Mouse (Mus musculus): ENCODE measurements around the gene Pfn3. TPM values are rescaled to one million over a fixed set of nuclear protein-coding genes. Genes with fewer than 3 reads are reported as not detected.

Gene Pfn3
- polyA plus RNA-seq, 1 experiment from 2014 or later, result not detected

DNA sequence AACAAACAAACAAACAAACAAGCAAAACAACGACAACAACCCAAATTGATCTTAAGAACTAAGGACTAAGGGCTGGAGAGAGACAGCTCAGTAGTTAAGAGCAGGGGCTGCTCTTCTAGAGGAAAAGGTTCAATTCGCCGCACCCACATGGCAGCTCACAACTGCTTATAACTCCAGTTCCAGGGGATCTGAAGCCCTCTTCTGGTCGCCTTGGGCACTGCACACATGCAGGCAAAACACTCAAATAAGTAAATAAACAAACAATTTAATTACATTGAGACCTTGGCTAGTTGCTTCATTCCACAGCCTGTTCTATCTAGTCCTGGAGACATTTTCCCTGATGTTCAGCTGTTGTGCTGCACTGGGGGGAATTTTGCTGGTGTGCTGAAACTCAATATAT is 22.1 kb downstream of the Pfn3 start:
- Histone ChIP-seq H3K9me3 (ENCODE audit: control insufficient read depth, low read depth, low read length) (no peaks in the 10 kb centered on the region), H3K9ac (replicated peaks; ENCODE audit: low read depth, low read length) (no peak overlapping the region), H3K4me3 (ENCODE audit: low read depth, low read length) (no peak overlapping the region), H3K36me3 (ENCODE audit: control insufficient read depth, insufficient read depth, low read length) (no peaks in the 10 kb centered on the region), H3K27ac (ENCODE audit: low read length) (no peak overlapping the region), H3K27me3 (ENCODE audit: control insufficient read depth, insufficient read depth, low read length) (no peaks in the 10 kb centered on the region), H3K4me2 (replicated peaks; ENCODE audit: low read depth, low read length) (no peak overlapping the region), H3K4me1 (ENCODE audit: control insufficient read depth, insufficient read depth, low read length) (no peaks in the 10 kb centered on the region)
- 72% methylated on average over 4 of the region's 4 CpGs for WGBS
- ATAC-seq (ENCODE audit: insufficient number of reproducible peaks, insufficient read depth, low FRiP score, low read depth), result no peak

DNA sequence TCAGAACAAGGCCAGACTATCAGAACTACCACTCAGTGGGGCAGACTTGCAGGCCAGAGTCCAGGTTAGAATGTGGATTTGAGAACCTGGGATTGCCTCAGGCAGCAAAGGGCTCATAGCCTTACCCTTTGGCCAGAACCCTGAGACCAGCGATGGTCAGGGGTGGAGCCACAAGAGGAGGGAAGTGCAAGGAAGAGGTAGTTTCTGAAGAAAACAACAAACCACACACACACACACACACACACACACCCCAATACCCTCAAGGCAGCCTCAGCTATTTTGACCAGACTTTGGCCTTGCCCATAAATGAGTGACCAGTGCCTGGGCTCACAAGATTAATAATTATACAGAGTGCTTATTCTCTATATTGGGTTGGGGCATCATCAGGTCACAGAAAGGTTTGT is 23.4 kb downstream of the Pfn3 start:
- Histone ChIP-seq H3K36me3 (ENCODE audit: control insufficient read depth, insufficient read depth, low read length) (no peaks in the 10 kb centered on the region), H3K4me1 (ENCODE audit: control insufficient read depth, insufficient read depth, low read length) (no peaks in the 10 kb centered on the region), H3K4me3 (ENCODE audit: low read depth, low read length) (no peak overlapping the region), H3K27ac (ENCODE audit: low read length) (no peak overlapping the region), H3K27me3 (ENCODE audit: control insufficient read depth, insufficient read depth, low read length) (no peaks in the 10 kb centered on the region), H3K4me2 (replicated peaks; ENCODE audit: low read depth, low read length) (no peak overlapping the region), H3K9ac (replicated peaks; ENCODE audit: low read depth, low read length) (no peak overlapping the region), H3K9me3 (ENCODE audit: control insufficient read depth, low read depth, low read length) (no peaks in the 10 kb centered on the region)
- no peak for ATAC-seq (ENCODE audit: insufficient number of reproducible peaks, insufficient read depth, low FRiP score, low read depth)
- WGBS, result 85% methylated on average over 1 of the region's 1 CpGs

DNA sequence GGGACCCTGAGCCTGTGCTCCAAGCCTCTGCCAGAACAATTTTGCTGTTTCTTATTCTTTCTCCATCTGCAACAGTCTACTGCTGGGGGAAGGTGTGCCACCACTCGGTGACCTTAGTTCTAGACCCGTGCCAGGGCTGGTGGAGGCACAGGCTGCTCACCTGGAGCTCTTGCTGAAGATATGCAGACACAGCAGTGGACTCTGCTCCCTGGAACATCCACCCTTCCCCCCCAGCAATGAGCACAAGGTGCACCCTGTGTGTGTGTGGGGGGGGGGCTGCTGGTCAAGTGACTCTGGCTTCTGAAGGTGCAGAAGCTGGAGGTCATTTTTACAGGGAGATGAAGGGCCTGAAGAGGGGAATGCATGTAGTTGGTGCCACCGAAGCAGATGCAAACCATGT is 24.4 kb downstream of the Pfn3 start:
- ATAC-seq (ENCODE audit: insufficient number of reproducible peaks, insufficient read depth, low FRiP score, low read depth), result no peak
- no peak overlapping the region for H3K9ac ChIP-seq (replicated peaks; ENCODE audit: low read depth, low read length)
- H3K9me3 ChIP-seq (ENCODE audit: control insufficient read depth, low read depth, low read length), result no peaks in the 10 kb centered on the region
- H3K27me3 ChIP-seq (ENCODE audit: control insufficient read depth, insufficient read depth, low read length), result no peaks in the 10 kb centered on the region
- no peaks in the 10 kb centered on the region for H3K36me3 ChIP-seq (ENCODE audit: control insufficient read depth, insufficient read depth, low read length)
- H3K27ac ChIP-seq (ENCODE audit: low read length), result no peak overlapping the region
- no peak overlapping the region for H3K4me2 ChIP-seq (replicated peaks; ENCODE audit: low read depth, low read length)
- no peak overlapping the region for H3K4me3 ChIP-seq (ENCODE audit: low read depth, low read length)
- H3K4me1 ChIP-seq (ENCODE audit: control insufficient read depth, insufficient read depth, low read length), result no peaks in the 10 kb centered on the region
- WGBS, result 82% methylated on average over 3 of the region's 3 CpGs

DNA sequence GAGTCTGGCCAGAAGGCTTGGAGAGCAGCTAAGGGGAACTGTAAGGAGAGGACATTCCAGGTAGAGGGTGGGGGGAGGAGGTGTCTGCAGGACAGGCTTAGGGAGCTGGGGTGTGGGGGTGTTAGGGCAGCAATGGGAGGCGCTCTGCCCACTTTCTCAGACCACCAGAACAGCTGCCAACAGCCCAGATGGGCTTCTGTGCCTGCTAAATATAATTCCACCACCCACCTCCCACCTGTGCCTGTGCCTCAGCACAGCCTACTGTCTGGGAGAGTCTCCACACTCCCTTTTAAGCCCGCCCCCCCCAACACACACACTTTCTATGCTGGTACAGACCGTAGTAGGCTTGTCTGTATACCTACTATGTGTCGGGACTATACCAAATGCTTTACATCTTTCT is 33.2 kb downstream of the Pfn3 start:
- Histone ChIP-seq H3K9ac (replicated peaks; ENCODE audit: low read depth, low read length) (no peak overlapping the region), H3K27me3 (ENCODE audit: control insufficient read depth, insufficient read depth, low read length) (peaks cover 24% of the 10 kb centered on the region), H3K27ac (ENCODE audit: low read length) (no peak overlapping the region), H3K9me3 (ENCODE audit: control insufficient read depth, low read depth, low read length) (no peaks in the 10 kb centered on the region), H3K36me3 (ENCODE audit: control insufficient read depth, insufficient read depth, low read length) (no peaks in the 10 kb centered on the region), H3K4me2 (replicated peaks; ENCODE audit: low read depth, low read length) (no peak overlapping the region), H3K4me1 (ENCODE audit: control insufficient read depth, insufficient read depth, low read length) (no peaks in the 10 kb centered on the region), H3K4me3 (ENCODE audit: low read depth, low read length) (no peak overlapping the region)
- WGBS, result 73% methylated on average over 4 of the region's 4 CpGs
- ATAC-seq (ENCODE audit: insufficient number of reproducible peaks, insufficient read depth, low FRiP score, low read depth), result no peak

DNA sequence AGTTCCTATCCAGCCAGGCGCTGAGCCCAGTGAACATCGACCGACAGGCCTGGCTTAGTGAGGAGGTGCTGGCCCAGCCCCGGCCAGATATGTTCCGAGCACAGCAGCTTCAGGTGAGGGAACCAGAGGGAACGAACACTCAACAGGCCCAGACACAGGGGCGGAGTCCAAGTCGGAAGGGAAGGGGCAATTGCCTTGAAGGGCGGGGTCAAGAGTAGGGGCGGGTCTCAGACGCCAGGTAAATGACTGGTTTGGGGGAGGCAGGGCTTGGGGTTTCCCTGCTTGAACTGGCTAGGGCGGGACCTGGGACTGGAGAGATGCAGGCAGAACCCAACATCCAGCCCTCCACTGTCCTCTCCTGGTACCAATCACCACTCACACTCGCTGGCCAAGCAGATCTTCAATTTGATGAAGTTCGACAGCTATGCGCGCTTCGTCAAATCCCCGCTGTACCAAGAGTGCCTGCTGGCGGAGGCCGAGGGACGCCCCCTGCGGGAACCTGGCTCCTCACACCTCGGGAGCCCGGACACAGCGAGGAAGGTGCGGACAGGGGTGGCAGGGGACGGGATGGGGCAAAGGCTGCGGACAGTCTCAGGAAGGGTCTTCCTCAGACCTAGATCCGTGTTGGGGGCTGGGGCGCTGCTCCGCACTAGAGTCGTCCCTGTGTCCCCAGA is 36.0 kb downstream of the Pfn3 start:
- Histone ChIP-seq H3K9ac (replicated peaks; ENCODE audit: low read depth, low read length) (no peak overlapping the region), H3K9me3 (ENCODE audit: control insufficient read depth, low read depth, low read length) (no peaks in the 10 kb centered on the region), H3K4me3 (ENCODE audit: low read depth, low read length) (no peak overlapping the region), H3K4me2 (replicated peaks; ENCODE audit: low read depth, low read length) (peak overlapping the region; percentile 16; the same call in 1 of the 2 replicates), H3K27me3 (ENCODE audit: control insufficient read depth, insufficient read depth, low read length) (peaks cover 24% of the 10 kb centered on the region), H3K4me1 (ENCODE audit: control insufficient read depth, insufficient read depth, low read length) (no peaks in the 10 kb centered on the region), H3K27ac (ENCODE audit: low read length) (no peak overlapping the region), H3K36me3 (ENCODE audit: control insufficient read depth, insufficient read depth, low read length) (no peaks in the 10 kb centered on the region)
- ATAC-seq (ENCODE audit: insufficient number of reproducible peaks, insufficient read depth, low FRiP score, low read depth), result peak; percentile 35; the same call in 1 of the 2 replicates
- 6% methylated on average over 32 of the region's 32 CpGs for WGBS

DNA sequence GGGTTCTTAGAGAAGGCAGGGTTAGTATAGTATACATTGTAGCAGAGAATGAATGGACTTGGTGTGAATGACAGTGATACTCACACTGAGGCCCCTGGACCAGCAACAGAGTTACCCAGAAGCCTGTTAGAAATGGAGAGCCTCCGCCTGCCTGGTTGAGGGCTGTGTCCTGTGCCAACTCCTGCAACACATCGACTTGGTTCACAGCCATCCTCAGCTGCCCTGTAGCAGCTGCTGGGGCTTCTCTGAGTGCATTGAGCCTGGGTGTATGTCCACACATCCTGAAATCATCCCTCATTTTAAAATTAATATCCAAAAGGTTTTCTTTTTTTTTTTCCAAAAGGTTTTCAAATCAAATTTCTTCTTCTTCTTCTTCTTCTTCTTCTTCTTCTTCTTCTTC is 39.2 kb downstream of the Pfn3 start:
- Histone ChIP-seq H3K36me3 (ENCODE audit: control insufficient read depth, insufficient read depth, low read length) (no peaks in the 10 kb centered on the region), H3K27me3 (ENCODE audit: control insufficient read depth, insufficient read depth, low read length) (peaks cover 21% of the 10 kb centered on the region), H3K9me3 (ENCODE audit: control insufficient read depth, low read depth, low read length) (no peaks in the 10 kb centered on the region), H3K4me1 (ENCODE audit: control insufficient read depth, insufficient read depth, low read length) (no peaks in the 10 kb centered on the region), H3K4me3 (ENCODE audit: low read depth, low read length) (no peak overlapping the region), H3K4me2 (replicated peaks; ENCODE audit: low read depth, low read length) (no peak overlapping the region), H3K27ac (ENCODE audit: low read length) (no peak overlapping the region), H3K9ac (replicated peaks; ENCODE audit: low read depth, low read length) (no peak overlapping the region)
- no peak for ATAC-seq (ENCODE audit: insufficient number of reproducible peaks, insufficient read depth, low FRiP score, low read depth)
- WGBS, result 70% methylated on average over 2 of the region's 2 CpGs

DNA sequence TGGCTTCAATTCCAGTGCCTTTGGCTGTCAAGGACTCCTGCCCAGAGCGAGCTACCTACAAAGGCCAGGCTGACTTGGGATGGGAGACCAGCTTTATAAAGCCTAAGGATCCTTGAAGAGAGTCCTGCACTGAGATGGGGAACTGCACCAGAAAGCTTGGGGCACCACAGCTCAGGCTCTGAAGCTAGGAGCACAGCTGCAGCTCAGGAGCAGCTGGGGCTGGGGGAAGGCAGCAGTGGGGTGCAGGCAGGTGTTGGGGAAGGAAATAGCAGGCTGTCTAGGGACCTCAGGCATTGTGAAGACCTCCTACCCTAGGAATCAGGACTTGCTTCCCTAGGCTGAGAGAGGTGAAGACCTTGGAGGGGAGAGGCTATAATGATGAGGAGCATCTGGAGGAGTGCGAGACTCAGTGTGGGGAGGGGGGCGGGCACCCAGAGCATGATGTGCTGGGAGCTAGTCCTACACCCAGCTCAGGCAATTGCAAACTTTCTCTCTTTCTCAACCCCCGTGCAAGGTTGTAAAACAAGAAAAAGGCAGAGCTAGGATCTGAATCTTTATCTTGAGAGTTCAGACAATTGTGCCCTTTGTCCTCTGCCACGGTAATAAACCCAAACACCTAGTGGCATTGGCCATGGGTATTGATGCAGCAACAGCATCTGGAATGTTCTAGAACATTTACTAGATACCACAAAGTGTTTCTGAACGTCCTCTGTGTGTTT is 40.7 kb downstream of the Pfn3 start:
- 55% methylated on average over 6 of the region's 6 CpGs for WGBS
- H3K27me3 ChIP-seq (ENCODE audit: control insufficient read depth, insufficient read depth, low read length), result peaks cover 13% of the 10 kb centered on the region
- no peaks in the 10 kb centered on the region for H3K9me3 ChIP-seq (ENCODE audit: control insufficient read depth, low read depth, low read length)
- H3K4me1 ChIP-seq (ENCODE audit: control insufficient read depth, insufficient read depth, low read length), result no peaks in the 10 kb centered on the region
- ATAC-seq (ENCODE audit: insufficient number of reproducible peaks, insufficient read depth, low FRiP score, low read depth), result no peak
- H3K36me3 ChIP-seq (ENCODE audit: control insufficient read depth, insufficient read depth, low read length), result no peaks in the 10 kb centered on the region
- H3K9ac ChIP-seq (replicated peaks; ENCODE audit: low read depth, low read length), result no peak overlapping the region
- H3K27ac ChIP-seq (ENCODE audit: low read length), result no peak overlapping the region
- H3K4me2 ChIP-seq (replicated peaks; ENCODE audit: low read depth, low read length), result no peak overlapping the region
- no peak overlapping the region for H3K4me3 ChIP-seq (ENCODE audit: low read depth, low read length)

DNA sequence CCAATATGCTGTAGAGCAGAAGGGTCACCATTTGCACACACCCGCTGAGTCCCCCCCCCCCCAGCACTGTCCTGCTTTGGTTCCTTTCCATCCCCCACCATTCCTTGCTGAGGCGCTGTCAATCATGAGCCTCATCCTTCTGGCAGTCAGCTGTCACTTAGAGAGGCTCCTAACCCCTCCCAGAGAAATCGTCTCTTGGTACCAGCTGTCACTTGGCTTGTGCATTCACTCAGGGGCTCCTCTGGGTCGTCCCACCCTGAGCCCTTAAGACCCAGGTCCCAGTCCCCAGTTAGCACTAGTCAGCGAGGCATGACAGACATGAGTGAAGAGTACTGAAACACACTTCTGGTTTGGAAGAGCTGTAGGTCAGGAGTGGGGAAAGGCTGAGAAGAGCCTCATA is 43.3 kb downstream of the Pfn3 start:
- Histone ChIP-seq H3K9ac (replicated peaks; ENCODE audit: low read depth, low read length) (no peak overlapping the region), H3K27me3 (ENCODE audit: control insufficient read depth, insufficient read depth, low read length) (no peaks in the 10 kb centered on the region), H3K4me1 (ENCODE audit: control insufficient read depth, insufficient read depth, low read length) (no peaks in the 10 kb centered on the region), H3K36me3 (ENCODE audit: control insufficient read depth, insufficient read depth, low read length) (no peaks in the 10 kb centered on the region), H3K4me3 (ENCODE audit: low read depth, low read length) (no peak overlapping the region), H3K4me2 (replicated peaks; ENCODE audit: low read depth, low read length) (no peak overlapping the region), H3K9me3 (ENCODE audit: control insufficient read depth, low read depth, low read length) (no peaks in the 10 kb centered on the region), H3K27ac (ENCODE audit: low read length) (no peak overlapping the region)
- no peak for ATAC-seq (ENCODE audit: insufficient number of reproducible peaks, insufficient read depth, low FRiP score, low read depth)
- WGBS, result 60% methylated on average over 5 of the region's 5 CpGs

All from stomach, embryonic 14.5 days (tissue).